Mouse (Mus musculus): ENCODE results near the gene Rnf213. TPM values are rescaled to one million over a fixed set of nuclear protein-coding genes. Genes with fewer than 3 reads are reported as not detected.

Rnf213 gene
- total RNA-seq, 1 experiment from 2014 or later: 130 TPM

GRCm38 (mm10) chr11:119428649-119429136 lies 35.8 kb downstream of the Rnf213 start:
- peak; percentile 85 for ATAC-seq (ENCODE audit: extremely low read depth, insufficient number of reproducible peaks, low FRiP score, poor library complexity, severe bottlenecking)

- no peak for ATAC-seq (ENCODE audit: extremely low read depth, insufficient number of reproducible peaks, low FRiP score, poor library complexity, severe bottlenecking)
Measured at GRCm38 (mm10) chr11:119431516-119431915, 38.6 kb downstream of the Rnf213 start.

GRCm38 (mm10) chr11:119432706-119433105 lies 39.8 kb downstream of the Rnf213 start:
- no peak for ATAC-seq (ENCODE audit: extremely low read depth, insufficient number of reproducible peaks, low FRiP score, poor library complexity, severe bottlenecking)

GRCm38 (mm10) chr11:119434316-119434715 lies 41.4 kb downstream of the Rnf213 start:
- ATAC-seq (ENCODE audit: extremely low read depth, insufficient number of reproducible peaks, low FRiP score, poor library complexity, severe bottlenecking): no peak

GRCm38 (mm10) chr11:119435880-119436872 lies 43.3 kb downstream of the Rnf213 start:
- peak; percentile 70 for ATAC-seq (ENCODE audit: extremely low read depth, insufficient number of reproducible peaks, low FRiP score, poor library complexity, severe bottlenecking)

GRCm38 (mm10) chr11:119438776-119439175 lies 45.9 kb downstream of the Rnf213 start:
- no peak for ATAC-seq (ENCODE audit: extremely low read depth, insufficient number of reproducible peaks, low FRiP score, poor library complexity, severe bottlenecking)

- ATAC-seq (ENCODE audit: extremely low read depth, insufficient number of reproducible peaks, low FRiP score, poor library complexity, severe bottlenecking): no peak
Measured at GRCm38 (mm10) chr11:119442199-119442598, 49.3 kb downstream of the Rnf213 start.

- no peak for ATAC-seq (ENCODE audit: extremely low read depth, insufficient number of reproducible peaks, low FRiP score, poor library complexity, severe bottlenecking)
Measured at GRCm38 (mm10) chr11:119443442-119443841, 50.5 kb downstream of the Rnf213 start.

- ATAC-seq (ENCODE audit: extremely low read depth, insufficient number of reproducible peaks, low FRiP score, poor library complexity, severe bottlenecking): no peak
Measured at GRCm38 (mm10) chr11:119456097-119456496, 63.2 kb downstream of the Rnf213 start.

GRCm38 (mm10) chr11:119477876-119478275 lies 85.0 kb downstream of the Rnf213 start:
- ATAC-seq (ENCODE audit: extremely low read depth, insufficient number of reproducible peaks, low FRiP score, poor library complexity, severe bottlenecking): no peak

- peak; percentile 98 for ATAC-seq (ENCODE audit: extremely low read depth, insufficient number of reproducible peaks, low FRiP score, poor library complexity, severe bottlenecking)
Measured at GRCm38 (mm10) chr11:119490861-119491689, 98.2 kb downstream of the Rnf213 start, which contains the start of gene Endov. TSS of gene Endov (plus strand) at chr11:119491347.

- ATAC-seq (ENCODE audit: extremely low read depth, insufficient number of reproducible peaks, low FRiP score, poor library complexity, severe bottlenecking): no peak
Measured at GRCm38 (mm10) chr11:119491690-119492087, 98.8 kb downstream of the Rnf213 start.

GRCm38 (mm10) chr11:119492830-119493229 lies 99.9 kb downstream of the Rnf213 start:
- no peak for ATAC-seq (ENCODE audit: extremely low read depth, insufficient number of reproducible peaks, low FRiP score, poor library complexity, severe bottlenecking)

- ATAC-seq (ENCODE audit: extremely low read depth, insufficient number of reproducible peaks, low FRiP score, poor library complexity, severe bottlenecking): no peak
Measured at GRCm38 (mm10) chr11:119493516-119493915, 100.6 kb downstream of the Rnf213 start.

GRCm38 (mm10) chr11:119496147-119496546 lies 103.2 kb downstream of the Rnf213 start:
- ATAC-seq (ENCODE audit: extremely low read depth, insufficient number of reproducible peaks, low FRiP score, poor library complexity, severe bottlenecking): no peak

- ATAC-seq (ENCODE audit: extremely low read depth, insufficient number of reproducible peaks, low FRiP score, poor library complexity, severe bottlenecking): no peak
Measured at GRCm38 (mm10) chr11:119497451-119497850, 104.6 kb downstream of the Rnf213 start.

GRCm38 (mm10) chr11:119499297-119499696 lies 106.4 kb downstream of the Rnf213 start:
- ATAC-seq (ENCODE audit: extremely low read depth, insufficient number of reproducible peaks, low FRiP score, poor library complexity, severe bottlenecking): no peak

GRCm38 (mm10) chr11:119500011-119500410 lies 107.1 kb downstream of the Rnf213 start:
- ATAC-seq (ENCODE audit: extremely low read depth, insufficient number of reproducible peaks, low FRiP score, poor library complexity, severe bottlenecking): no peak

GRCm38 (mm10) chr11:119503675-119504074 lies 110.8 kb downstream of the Rnf213 start:
- ATAC-seq (ENCODE audit: extremely low read depth, insufficient number of reproducible peaks, low FRiP score, poor library complexity, severe bottlenecking): peak; percentile 59
